Mouse (Mus musculus) bone marrow macrophage, adult 2 months (primary cell): ENCODE data around the gene Rpl3. TPM values are rescaled to one million over a fixed set of nuclear protein-coding genes. Genes with fewer than 3 reads are reported as not detected.

Experiments
- H3K27ac ChIP-seq: 2 replicates; pipeline ENCODE4 v1.5.1; 2012; ENCODE audit warnings: low read depth, low read length; ENCODE audit not compliant: insufficient read depth
- H3K4me1 ChIP-seq: 2 replicates; pipeline ENCODE4 v1.6.1; 2012; ENCODE audit warnings: low read length; ENCODE audit not compliant: control insufficient read depth, insufficient read depth
- H3K4me3 ChIP-seq: 2 replicates; pipeline ENCODE4 v1.5.1; 2012; ENCODE audit warnings: mild to moderate bottlenecking, low read length, moderate library complexity; ENCODE audit not compliant: insufficient read depth
- CTCF ChIP-seq: IDR thresholded peaks from 2 replicates; pipeline ENCODE4 v1.5.1; 2012; ENCODE audit warnings: low read depth, mild to moderate bottlenecking, low read length, moderate library complexity
- POLR2A ChIP-seq: IDR thresholded peaks from 2 replicates; pipeline ENCODE4 v1.6.1; 2012; ENCODE audit warnings: mild to moderate bottlenecking, low read depth, low read length, borderline replicate concordance
- polyA plus RNA-seq: library from polyadenylated mRNA; stranded (reverse); fragments of >200 nt; gene quantifications from 2 replicates; pipeline ENCODE4 v1.2.4, GENCODE M21; 2012; ENCODE audit not compliant: missing spikeins, insufficient read depth, insufficient read length

Gene Rpl3
- polyA plus RNA-seq, 1 experiment = 928 TPM

DNA sequence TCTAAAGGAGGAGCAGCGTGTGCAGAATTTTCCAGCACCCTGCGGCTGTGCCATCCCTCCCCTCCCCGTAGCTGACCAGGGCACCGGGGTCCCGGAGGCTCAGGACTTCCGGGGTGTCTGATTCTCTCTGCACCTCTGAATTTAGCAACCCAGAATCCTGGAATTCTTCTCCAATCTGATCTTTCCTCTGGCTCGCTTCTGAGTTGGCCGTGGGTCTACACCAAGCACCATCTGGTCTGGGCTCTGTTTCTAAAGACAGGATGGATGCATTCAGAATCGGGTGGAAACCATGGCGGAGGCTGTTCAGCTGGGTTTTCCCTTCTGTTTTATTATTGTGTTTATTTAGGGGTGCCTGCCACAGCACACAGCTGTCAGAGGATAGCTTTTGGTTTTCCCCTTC, 9.2 kb upstream of the Rpl3 start:
- H3K27ac ChIP-seq = peak overlapping the region; percentile 97
- peaks cover 65% of the 10 kb centered on the region for H3K4me1 ChIP-seq
- no peak overlapping the region for H3K4me3 ChIP-seq
- TF ChIP-seq POLR2A (no peak), CTCF (no peak)

DNA sequence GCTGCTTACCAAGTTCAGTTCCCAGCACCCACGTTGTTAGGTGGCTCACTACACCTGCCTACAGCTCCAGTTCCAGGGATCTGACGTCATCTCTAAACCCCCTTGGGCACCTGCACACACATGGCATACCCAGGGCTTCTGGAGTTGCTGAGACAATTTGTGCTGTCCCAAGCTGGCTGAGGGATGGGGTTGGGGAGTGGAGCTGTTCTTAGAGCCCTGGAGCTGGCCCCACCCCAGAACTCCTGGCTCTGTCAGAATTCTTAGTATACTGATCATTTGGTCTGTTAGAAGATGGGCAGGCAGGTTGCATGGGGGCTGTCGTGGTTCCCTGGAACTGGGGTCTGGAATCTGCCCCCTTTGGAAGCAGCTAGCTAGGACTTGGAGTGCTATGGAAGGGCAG, 8.5 kb upstream of the Rpl3 start:
- Histone ChIP-seq H3K4me1 (peaks cover 68% of the 10 kb centered on the region), H3K4me3 (no peak overlapping the region), H3K27ac (peak overlapping the region; percentile 97)
- TF ChIP-seq CTCF (no peak), POLR2A (no peak)

DNA sequence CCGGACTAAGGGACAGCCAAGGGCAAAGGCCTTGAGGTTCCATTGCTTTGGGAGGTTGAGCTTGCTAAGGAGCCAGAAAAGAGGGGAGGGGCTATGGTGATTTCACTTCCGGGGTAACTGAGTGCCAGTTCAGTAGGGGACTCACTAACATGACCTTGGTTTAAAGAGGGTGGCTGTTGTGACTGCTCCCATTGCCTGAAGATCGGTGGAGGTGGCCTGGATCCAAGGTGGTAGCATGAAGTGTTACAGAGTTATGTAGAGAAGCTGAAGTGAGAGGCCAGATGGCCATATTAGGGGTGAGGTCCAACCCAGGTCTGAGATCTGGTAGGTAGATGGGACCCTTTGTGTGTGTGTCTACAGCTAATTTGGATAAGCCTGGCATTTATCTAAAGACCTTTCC, 7.8 kb upstream of the Rpl3 start:
- Histone ChIP-seq H3K27ac (peak overlapping the region; percentile 97), H3K4me1 (peaks cover 64% of the 10 kb centered on the region), H3K4me3 (peak overlapping the region; percentile 42)
- TF ChIP-seq POLR2A = no peak
- no peak for TF ChIP-seq CTCF

DNA sequence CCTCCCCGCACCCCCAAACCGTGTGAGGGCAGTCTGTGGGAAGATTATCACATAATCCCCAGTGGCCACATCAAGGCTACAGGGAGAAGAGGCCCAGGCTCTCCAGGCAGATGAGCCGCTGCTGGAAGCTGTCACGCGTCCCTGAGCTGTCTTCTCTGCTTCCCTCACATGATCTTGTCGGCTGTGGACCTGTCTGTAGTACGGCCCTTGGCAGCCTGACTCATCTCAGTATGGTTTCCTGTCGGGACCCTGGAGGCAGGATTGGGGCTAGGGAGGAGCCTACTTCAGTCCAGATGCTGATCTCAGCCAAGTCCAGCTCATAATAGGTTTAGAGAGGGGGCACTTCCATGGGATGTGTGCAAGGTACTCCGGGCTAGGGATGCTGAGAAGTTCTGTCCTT, 7.1 kb upstream of the Rpl3 start:
- Histone ChIP-seq H3K4me3 (peak overlapping the region; percentile 73), H3K4me1 (peaks cover 62% of the 10 kb centered on the region), H3K27ac (peak overlapping the region; percentile 97)
- TF ChIP-seq CTCF (no peak), POLR2A (no peak; the same call in 1 of the 2 replicates)

- Histone ChIP-seq H3K4me3 (peak overlapping the region; percentile 73), H3K27ac (peak overlapping the region; percentile 97), H3K4me1 (peaks cover 55% of the 10 kb centered on the region)
- TF ChIP-seq POLR2A = no peak
- TF ChIP-seq CTCF = no peak
These were observed 6.4 kb upstream of the Rpl3 start for GRCm38 (mm10) chr15:80097999-80098461.

- TF ChIP-seq POLR2A = peak; percentile 32; the same call in 1 of the 2 replicates
- TF ChIP-seq CTCF = no peak
- H3K4me3 ChIP-seq = peak overlapping the region; percentile 73
- peaks cover 54% of the 10 kb centered on the region for H3K4me1 ChIP-seq
- peak overlapping the region; percentile 97 for H3K27ac ChIP-seq
These were observed 5.5 kb upstream of the Rpl3 start for GRCm38 (mm10) chr15:80096946-80097881.

DNA sequence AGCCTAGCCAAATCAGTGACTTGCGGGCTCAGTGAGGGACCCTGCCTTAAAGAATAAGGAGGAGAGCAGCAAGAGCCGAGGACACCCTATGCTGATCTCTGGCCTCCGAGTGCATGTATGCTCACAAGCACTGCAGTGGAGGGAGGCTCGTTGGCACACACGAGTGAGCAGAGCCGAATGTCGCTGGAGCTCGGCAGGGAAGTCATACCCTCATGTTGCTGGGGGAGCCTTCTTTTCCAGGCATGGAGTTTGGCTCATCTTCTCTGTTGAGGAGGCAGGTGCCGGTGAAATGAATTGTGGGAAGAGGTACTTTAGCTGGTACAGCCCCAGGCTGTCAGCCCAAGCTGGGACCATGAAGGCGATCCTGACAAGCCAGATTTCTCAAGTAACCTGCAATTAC, 4.7 kb upstream of the Rpl3 start:
- peaks cover 47% of the 10 kb centered on the region for H3K4me1 ChIP-seq
- H3K27ac ChIP-seq = peak overlapping the region; percentile 97

GRCm38 (mm10) chr15:80095596-80095995, 3.9 kb upstream of the Rpl3 start:
- peaks cover 41% of the 10 kb centered on the region for H3K4me1 ChIP-seq
- H3K27ac ChIP-seq = peak overlapping the region; percentile 97
- no peak for TF ChIP-seq POLR2A
- TF ChIP-seq CTCF = no peak
- peak overlapping the region; percentile 73 for H3K4me3 ChIP-seq

More for the DNA sequence above, 4.7 kb upstream of the Rpl3 start:
- no peak for TF ChIP-seq POLR2A
- no peak for TF ChIP-seq CTCF
- H3K4me3 ChIP-seq = peak overlapping the region; percentile 73

- no peak for TF ChIP-seq CTCF
- Histone ChIP-seq H3K27ac (peak overlapping the region; percentile 1; the same call in 1 of the 2 replicates), H3K4me1 (peaks cover 32% of the 10 kb centered on the region), H3K4me3 (no peak overlapping the region)
These were observed 2.5 kb upstream of the Rpl3 start for GRCm38 (mm10) chr15:80094201-80094600.

GRCm38 (mm10) chr15:80092599-80092998, 931 bp upstream of the Rpl3 start:
- H3K27ac ChIP-seq = peak overlapping the region; percentile 68
- H3K4me1 ChIP-seq = peaks cover 31% of the 10 kb centered on the region
- TF ChIP-seq CTCF (no peak), POLR2A (0 out of 2 replicates have a peak, but pooled peaks have one; percentile 9)
- H3K4me3 ChIP-seq = peak overlapping the region; percentile 75
